Mouse (Mus musculus): ENCODE data around the gene Nfatc4.

DNA sequence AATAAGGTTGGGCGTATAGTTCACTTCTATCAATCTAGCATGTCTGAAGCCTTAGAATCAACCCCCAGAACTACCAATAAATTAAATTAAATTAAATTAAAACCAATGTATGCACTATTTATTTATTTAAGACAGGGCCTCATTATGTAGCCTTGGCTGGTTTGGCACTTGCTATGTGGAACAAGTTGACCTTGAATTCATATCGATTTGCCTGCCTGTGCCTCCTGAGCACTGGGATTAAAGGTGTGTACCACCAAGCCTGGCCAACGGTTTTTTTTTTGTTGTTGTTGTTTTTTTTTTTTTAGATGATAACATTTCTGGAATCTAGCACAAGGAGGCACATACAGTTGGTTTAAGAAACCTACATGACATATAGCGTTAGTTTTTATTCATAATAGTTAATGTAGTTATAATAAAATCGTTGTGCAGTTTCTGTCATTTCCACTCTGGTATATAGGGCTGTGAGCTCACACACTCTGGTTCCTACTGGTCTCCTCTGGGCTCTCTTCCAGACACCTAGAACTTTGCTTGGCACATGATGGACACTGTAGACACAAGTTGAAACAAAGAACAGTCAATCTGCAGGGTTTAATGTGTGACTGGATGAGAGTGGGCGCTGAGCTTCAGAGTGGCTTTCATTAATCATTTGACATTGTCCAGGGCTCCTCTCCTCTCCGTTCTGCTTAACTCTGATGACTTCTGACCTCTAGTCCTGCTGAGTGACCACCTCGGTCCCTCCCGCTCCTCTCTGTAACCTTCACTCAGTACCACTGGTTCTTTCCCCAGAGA, 22.8 kb downstream of the Nfatc4 start:
- TF ChIP-seq CTCF (IDR thresholded peaks at IDR 0.05; ENCODE audit: low read depth, low read length) = no peak
- no peak for TF ChIP-seq TAL1 (conservative IDR thresholded peaks at IDR 0.05; ENCODE audit: low read depth, low read length)
- no peak for TF ChIP-seq POLR2AphosphoS5 (IDR thresholded peaks at IDR 0.05; ENCODE audit: insufficient replicate concordance, low read depth, low read length)
- TF ChIP-seq GATA1 (IDR thresholded peaks at IDR 0.05; ENCODE audit: borderline replicate concordance, low read length) = no peak
- no peak for TF ChIP-seq GATA2 (IDR thresholded peaks at IDR 0.05; ENCODE audit: borderline replicate concordance, low read depth, low read length)

Data from G1E (cell line).